ENCODE assay signal across 17 mouse cellular contexts in genomic region chr3:111166698-111167097, GRCm38 (mm10).
DNase-seq lines count a peak whose midpoint lies in the region.
"Had no signal": no experiment of that assay in that cellular context is flagged by ENCODE, and none has a peak within 500 bp of the region (broad histone marks: within the 10 kb centered on the region; RNA-seq: fewer than 3 reads in every experiment).

No protein-coding gene starts in this region.

- DNase-seq in left cerebral cortex, adult 11 months (ENCODE audit: low spot score): peak; percentile 19
- DNase-seq in left cerebral cortex, postnatal 10 days (ENCODE audit: extremely low spot score in 1 of 2, low spot score in 2 of 2): no peak
- peak; percentile 3 to 4 for DNase-seq in right cerebral cortex, adult 2 months (ENCODE audit: low spot score in 2 of 2)
- no peak for DNase-seq in right cerebral cortex, postnatal 10 days (ENCODE audit: low spot score in 2 of 2)
- DNase-seq in left cerebral cortex, postnatal 14 days (ENCODE audit: low spot score in 2 of 2): peak; percentile 3 to 6
- no peak for DNase-seq in spleen, postnatal 14 days (ENCODE audit: low spot score in 2 of 2)
- DNase-seq in lung, postnatal 10 days: no peak
- DNase-seq: adrenal gland, adult 2 months; adrenal gland, postnatal 14 days; cerebellum, adult 11-12 months; cerebellum, adult 8-10 months; cerebellum, postnatal 10 days; forebrain, postnatal 0 days; gastrocnemius, postnatal 25 days; heart, adult 18-20 months; heart, postnatal 10 days; heart, postnatal 36 days had no signal

- intact Hi-C loops in left cerebral cortex, postnatal 10 days (cut with DNase I): no loop called here
- intact Hi-C loops in left cerebral cortex, postnatal 14 days (cut with DNase I): no loop called here

Comparison
In these comparisons a context has a peak if more than half of its experiments do, and no peak if none do; other contexts are left out.
1. DNase-seq: peak in left cerebral cortex, adult 11 months (single experiment), right cerebral cortex, adult 2 months (2 of 2) and left cerebral cortex, postnatal 14 days (2 of 2); none in left cerebral cortex, postnatal 10 days (0 of 2), right cerebral cortex, postnatal 10 days (0 of 2), spleen, postnatal 14 days (0 of 2) and lung, postnatal 10 days (single experiment).